Mouse (Mus musculus): ENCODE data around the gene Dennd4a. TPM values are rescaled to one million over a fixed set of nuclear protein-coding genes. Genes with fewer than 3 reads are reported as not detected.

The Dennd4a gene
- polyA plus RNA-seq, 1 experiment from 2014 or later: 42.3 TPM

- 64% methylated on average over 9 of the region's 9 CpGs for WGBS (ENCODE audit: insufficient replicate concordance)
- H3K4me1 ChIP-seq (ENCODE audit: control insufficient read depth, low read depth, low read length): peaks cover under 1% of the 10 kb centered on the region; the same call in 1 of the 2 replicates
- H3K27me3 ChIP-seq (ENCODE audit: control insufficient read depth, insufficient read depth, low read depth, low read length): peaks cover 15% of the 10 kb centered on the region
- H3K36me3 ChIP-seq (ENCODE audit: control insufficient read depth, insufficient read depth): no peaks in the 10 kb centered on the region
- no peak overlapping the region for H3K4me2 ChIP-seq (ENCODE audit: low read depth, low read length)
- H3K4me3 ChIP-seq (ENCODE audit: low read depth, low read length): no peak overlapping the region
- H3K9ac ChIP-seq (ENCODE audit: low read depth, low read length): no peak overlapping the region
- no peak overlapping the region for H3K27ac ChIP-seq (ENCODE audit: low read length)
- ATAC-seq (ENCODE audit: low read depth): no peak
- H3K9me3 ChIP-seq (replicated peaks; ENCODE audit: control insufficient read depth, low read length): no peaks in the 10 kb centered on the region
Observed at GRCm38 (mm10) chr9:64947483-64948095, 136.4 kb downstream of the Dennd4a start.

DNA sequence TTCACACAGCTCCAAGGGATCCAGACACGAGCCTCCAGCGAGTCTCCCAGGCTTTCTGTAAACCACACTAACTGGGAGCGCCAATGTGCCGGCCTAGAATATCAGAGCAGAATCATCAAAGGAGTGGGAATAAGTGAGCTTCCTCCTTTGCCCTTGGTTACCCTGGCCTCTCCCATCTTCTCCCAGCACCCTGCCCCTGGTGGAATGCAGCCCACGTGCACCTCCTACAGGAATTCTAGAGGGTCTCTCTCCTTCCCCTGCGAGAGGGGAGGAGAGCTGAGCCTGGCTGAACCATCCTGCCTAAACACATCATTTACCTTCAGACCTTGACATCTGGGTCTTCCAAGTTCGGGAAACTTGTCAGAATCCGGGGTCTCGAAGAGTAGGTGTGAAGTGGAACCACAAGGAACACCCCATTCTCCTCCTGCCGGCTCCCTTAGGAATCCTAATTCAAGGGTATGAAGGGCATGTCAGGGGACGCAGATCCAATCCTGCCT is 140.1 kb downstream of the Dennd4a start, which contains the start of gene Slc24a1:
Gene Slc24a1, minus strand, starts transcription at position 447 of the 497 bp plus-strand sequence.
- no peak for ATAC-seq (ENCODE audit: low read depth)
- no peak within 1 kb of the TSS for H3K4me2 ChIP-seq (ENCODE audit: low read depth, low read length)
- 47% methylated on average over 11 of the region's 11 CpGs for WGBS (ENCODE audit: insufficient replicate concordance)
- no peak within 1 kb of the TSS for H3K4me3 ChIP-seq (ENCODE audit: low read depth, low read length)
- no peaks in the 10 kb centered on the region for H3K9me3 ChIP-seq (replicated peaks; ENCODE audit: control insufficient read depth, low read length)
- peaks cover 11% of the 10 kb centered on the region for H3K27me3 ChIP-seq (ENCODE audit: control insufficient read depth, insufficient read depth, low read depth, low read length)
- peaks cover 14% of the 10 kb centered on the region for H3K4me1 ChIP-seq (ENCODE audit: control insufficient read depth, low read depth, low read length)
- H3K9ac ChIP-seq (ENCODE audit: low read depth, low read length): no peak within 1 kb of the TSS
- H3K36me3 ChIP-seq (ENCODE audit: control insufficient read depth, insufficient read depth): no peaks in the 10 kb centered on the region
- no peak within 1 kb of the TSS for H3K27ac ChIP-seq (ENCODE audit: low read length)

GRCm38 (mm10) chr9:64952055-64952454 is 140.9 kb downstream of the Dennd4a start:
- peaks cover 19% of the 10 kb centered on the region for H3K4me1 ChIP-seq (ENCODE audit: control insufficient read depth, low read depth, low read length)
- no peak for ATAC-seq (ENCODE audit: low read depth)
- H3K36me3 ChIP-seq (ENCODE audit: control insufficient read depth, insufficient read depth): no peaks in the 10 kb centered on the region
- 35% methylated on average over 5 of the region's 5 CpGs for WGBS (ENCODE audit: insufficient replicate concordance)
- no peak overlapping the region for H3K9ac ChIP-seq (ENCODE audit: low read depth, low read length)
- H3K9me3 ChIP-seq (replicated peaks; ENCODE audit: control insufficient read depth, low read length): no peaks in the 10 kb centered on the region
- H3K4me2 ChIP-seq (ENCODE audit: low read depth, low read length): no peak overlapping the region
- H3K27ac ChIP-seq (ENCODE audit: low read length): no peak overlapping the region
- H3K27me3 ChIP-seq (ENCODE audit: control insufficient read depth, insufficient read depth, low read depth, low read length): peaks cover 11% of the 10 kb centered on the region
- H3K4me3 ChIP-seq (ENCODE audit: low read depth, low read length): no peak overlapping the region

GRCm38 (mm10) chr9:64953190-64953589 is 142.1 kb downstream of the Dennd4a start:
- no peak overlapping the region for H3K4me2 ChIP-seq (ENCODE audit: low read depth, low read length)
- no peak overlapping the region for H3K9ac ChIP-seq (ENCODE audit: low read depth, low read length)
- no peak overlapping the region for H3K27ac ChIP-seq (ENCODE audit: low read length)
- H3K4me1 ChIP-seq (ENCODE audit: control insufficient read depth, low read depth, low read length): peaks cover 19% of the 10 kb centered on the region
- H3K4me3 ChIP-seq (ENCODE audit: low read depth, low read length): no peak overlapping the region
- peak; percentile 78 for ATAC-seq (ENCODE audit: low read depth)
- 12% methylated on average over 7 of the region's 7 CpGs for WGBS (ENCODE audit: insufficient replicate concordance)
- peaks cover 6% of the 10 kb centered on the region for H3K27me3 ChIP-seq (ENCODE audit: control insufficient read depth, insufficient read depth, low read depth, low read length)
- no peaks in the 10 kb centered on the region for H3K9me3 ChIP-seq (replicated peaks; ENCODE audit: control insufficient read depth, low read length)
- no peaks in the 10 kb centered on the region for H3K36me3 ChIP-seq (ENCODE audit: control insufficient read depth, insufficient read depth)

DNA sequence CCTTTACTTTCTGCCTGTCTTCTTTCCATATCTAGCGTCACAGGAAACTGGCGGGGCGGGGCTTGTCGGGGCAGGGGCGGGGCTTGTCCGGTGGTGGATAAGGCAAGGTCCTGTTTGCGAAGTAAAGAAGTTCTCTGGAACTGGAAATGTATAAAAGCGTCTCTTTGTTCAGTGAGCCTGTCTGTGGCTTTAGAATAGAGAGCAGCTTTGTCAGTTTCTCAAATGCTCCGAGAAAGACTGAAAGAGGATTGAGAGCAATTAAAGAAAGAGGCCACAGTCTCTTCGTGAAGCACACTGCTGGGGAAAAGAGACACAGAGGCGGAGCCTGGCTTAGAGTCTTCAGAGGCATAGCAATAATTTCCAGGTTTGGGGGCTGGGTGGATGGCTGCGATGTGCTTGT is 145.2 kb downstream of the Dennd4a start:
- Histone ChIP-seq H3K27me3 (ENCODE audit: control insufficient read depth, insufficient read depth, low read depth, low read length) (peaks cover 2% of the 10 kb centered on the region), H3K9ac (ENCODE audit: low read depth, low read length) (peak overlapping the region; percentile 47), H3K4me3 (ENCODE audit: low read depth, low read length) (peak overlapping the region; percentile 42), H3K36me3 (ENCODE audit: control insufficient read depth, insufficient read depth) (no peaks in the 10 kb centered on the region), H3K4me1 (ENCODE audit: control insufficient read depth, low read depth, low read length) (peaks cover 26% of the 10 kb centered on the region), H3K9me3 (replicated peaks; ENCODE audit: control insufficient read depth, low read length) (no peaks in the 10 kb centered on the region), H3K4me2 (ENCODE audit: low read depth, low read length) (peak overlapping the region; percentile 70), H3K27ac (ENCODE audit: low read length) (peak overlapping the region; percentile 30; the same call in 1 of the 2 replicates)
- ATAC-seq (ENCODE audit: low read depth): no peak
- 12% methylated on average over 12 of the region's 12 CpGs for WGBS (ENCODE audit: insufficient replicate concordance)

GRCm38 (mm10) chr9:64957276-64957675 is 146.1 kb downstream of the Dennd4a start:
- no peaks in the 10 kb centered on the region for H3K9me3 ChIP-seq (replicated peaks; ENCODE audit: control insufficient read depth, low read length)
- H3K9ac ChIP-seq (ENCODE audit: low read depth, low read length): no peak overlapping the region
- 76% methylated on average over 3 of the region's 3 CpGs for WGBS (ENCODE audit: insufficient replicate concordance)
- H3K4me1 ChIP-seq (ENCODE audit: control insufficient read depth, low read depth, low read length): peaks cover 31% of the 10 kb centered on the region
- H3K27ac ChIP-seq (ENCODE audit: low read length): no peak overlapping the region
- no peak overlapping the region for H3K4me2 ChIP-seq (ENCODE audit: low read depth, low read length)
- H3K27me3 ChIP-seq (ENCODE audit: control insufficient read depth, insufficient read depth, low read depth, low read length): no peaks in the 10 kb centered on the region
- no peak overlapping the region for H3K4me3 ChIP-seq (ENCODE audit: low read depth, low read length)
- no peak for ATAC-seq (ENCODE audit: low read depth)
- H3K36me3 ChIP-seq (ENCODE audit: control insufficient read depth, insufficient read depth): no peaks in the 10 kb centered on the region

GRCm38 (mm10) chr9:64960117-64960977 is 149.2 kb downstream of the Dennd4a start, which contains the start of gene Ints14:
TSS of gene Ints14 (plus strand) at chr9:64960905.
- no peaks in the 10 kb centered on the region for H3K9me3 ChIP-seq (replicated peaks; ENCODE audit: control insufficient read depth, low read length)
- H3K4me1 ChIP-seq (ENCODE audit: control insufficient read depth, low read depth, low read length): peaks cover 19% of the 10 kb centered on the region
- H3K4me3 ChIP-seq (ENCODE audit: low read depth, low read length): peak within 1 kb of the TSS; percentile 81
- WGBS (ENCODE audit: insufficient replicate concordance): 9% methylated on average over 29 of the region's 29 CpGs
- peaks cover 9% of the 10 kb centered on the region for H3K36me3 ChIP-seq (ENCODE audit: control insufficient read depth, insufficient read depth)
- peak within 1 kb of the TSS; percentile 71 for H3K4me2 ChIP-seq (ENCODE audit: low read depth, low read length)
- H3K27me3 ChIP-seq (ENCODE audit: control insufficient read depth, insufficient read depth, low read depth, low read length): no peaks in the 10 kb centered on the region
- H3K9ac ChIP-seq (ENCODE audit: low read depth, low read length): peak within 1 kb of the TSS; percentile 93
- ATAC-seq (ENCODE audit: low read depth): peak; percentile 97
- peak within 1 kb of the TSS; percentile 87 for H3K27ac ChIP-seq (ENCODE audit: low read length)

- H3K27me3 ChIP-seq (ENCODE audit: control insufficient read depth, insufficient read depth, low read depth, low read length): no peaks in the 10 kb centered on the region
- peak overlapping the region; percentile 93 for H3K9ac ChIP-seq (ENCODE audit: low read depth, low read length)
- H3K36me3 ChIP-seq (ENCODE audit: control insufficient read depth, insufficient read depth): peaks cover 14% of the 10 kb centered on the region
- peak overlapping the region; percentile 87 for H3K27ac ChIP-seq (ENCODE audit: low read length)
- no peaks in the 10 kb centered on the region for H3K9me3 ChIP-seq (replicated peaks; ENCODE audit: control insufficient read depth, low read length)
- H3K4me1 ChIP-seq (ENCODE audit: control insufficient read depth, low read depth, low read length): peaks cover 19% of the 10 kb centered on the region
- peak; percentile 74 for ATAC-seq (ENCODE audit: low read depth)
- H3K4me2 ChIP-seq (ENCODE audit: low read depth, low read length): peak overlapping the region; percentile 71
- H3K4me3 ChIP-seq (ENCODE audit: low read depth, low read length): peak overlapping the region; percentile 81
- WGBS (ENCODE audit: insufficient replicate concordance): 0% methylated on average over 17 of the region's 17 CpGs
Observed at GRCm38 (mm10) chr9:64960978-64961320, 149.8 kb downstream of the Dennd4a start.

All from liver, embryonic 16.5 days (tissue).